Mouse (Mus musculus): ENCODE measurements at regions not wholly inside any gene's neighbourhood (a gene's known extent, or its start where the extent isn't known, plus 50 kb on each side); places are given as distances from the start of the nearest gene placed in this dataset.

GRCm38 (mm10) chr8:78945607-78946006 is 82.6 kb upstream of the Zfp827 start:
- TF ChIP-seq CTCF (IDR thresholded peaks at IDR 0.05; ENCODE audit: low read depth) (no peak), EP300 (IDR thresholded peaks at IDR 0.05; ENCODE audit: low read depth) (no peak)

Measured in liver, embryonic 14.5 days (tissue).